Mouse (Mus musculus): Measurements from ENCODE around the gene Foxi3.

Gene Foxi3

GRCm38 (mm10) chr6:70996123-70996723, 39.9 kb downstream of the Foxi3 start:
- no peak for DNase-seq

- no peak for DNase-seq
Observed at GRCm38 (mm10) chr6:71002656-71003055, 46.3 kb downstream of the Foxi3 start.

GRCm38 (mm10) chr6:71004161-71004560, 47.8 kb downstream of the Foxi3 start:
- DNase-seq, result no peak

Data from kidney, postnatal 36 days (tissue).